Mouse (Mus musculus) adrenal gland, adult 18-20 months (tissue): ENCODE results near the gene Jmjd1c. TPM values are rescaled to one million over a fixed set of nuclear protein-coding genes. Genes with fewer than 3 reads are reported as not detected.

Source experiments
- DNase-seq, 2 experiments: peaks; one replicate each; pipeline ENCODE4 v3.0.0; 2021 to 2022; ENCODE audit warnings: low spot score in 2 of 2
- total RNA-seq, 2 experiments: library from RNA; stranded (reverse); gene quantifications; 1 replicate in 1 of 2; 2 replicates in 1 of 2; pipeline ENCODE4 v1.2.3; 2021

Jmjd1c gene
- total RNA-seq, 2 experiments from 2014 or later = 44.4 to 49.7 TPM

DNA sequence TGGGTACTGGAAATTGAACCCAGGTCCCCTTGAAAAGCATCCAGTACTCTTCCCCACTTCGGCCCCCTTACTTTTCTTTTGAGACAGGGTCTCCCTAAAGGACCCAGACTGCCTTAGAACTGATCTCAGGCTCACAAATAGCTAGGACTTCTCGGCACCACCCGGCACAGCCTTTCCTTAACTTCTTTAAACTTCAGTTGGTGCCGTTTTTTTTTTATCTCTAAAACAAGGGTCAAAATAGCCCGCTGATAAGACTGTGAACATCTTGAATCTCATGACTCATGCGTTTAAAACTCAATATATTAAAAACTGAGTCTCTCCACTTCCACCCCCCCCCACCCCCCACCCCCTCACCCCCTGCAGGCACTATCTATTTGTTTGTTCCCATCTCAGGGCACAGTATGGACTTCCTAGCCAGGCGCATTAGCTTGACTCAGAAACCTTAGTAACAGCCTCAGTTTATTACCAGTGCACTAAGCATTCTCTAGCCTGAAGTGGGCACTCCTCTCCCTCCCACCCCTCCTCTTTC lies 200.1 kb downstream of the Jmjd1c start:
- no peak for DNase-seq

DNA sequence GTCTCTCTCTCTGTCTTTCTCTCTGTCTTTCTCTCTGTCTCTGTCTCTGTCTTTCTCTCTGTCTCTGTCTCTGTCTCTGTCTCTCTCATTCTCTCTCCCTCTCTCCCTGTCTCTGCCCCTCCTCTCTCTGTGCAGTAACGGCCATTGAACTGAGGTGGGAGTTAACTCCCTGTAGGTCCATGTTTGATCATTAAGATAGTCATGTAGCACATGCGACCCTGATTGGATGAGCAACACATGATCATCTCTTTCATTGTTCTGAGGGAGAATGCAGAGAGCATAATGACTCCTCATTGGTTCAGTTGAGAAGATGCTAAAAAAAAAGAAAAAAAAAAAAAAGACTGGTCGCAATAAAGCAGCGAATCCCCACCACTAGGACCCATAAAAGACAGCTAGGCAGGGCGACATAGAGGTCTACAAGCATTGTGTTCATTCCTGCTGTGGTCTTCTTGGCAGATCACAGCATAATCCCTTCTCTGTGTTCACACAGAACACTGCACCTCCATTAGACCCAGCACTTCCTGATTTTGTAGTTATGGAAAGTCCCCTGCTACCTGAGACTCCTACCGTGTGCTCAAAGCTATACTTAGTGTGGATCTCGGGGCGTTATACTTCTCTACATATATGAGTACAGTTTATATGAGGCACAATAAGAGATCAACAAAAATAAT lies 200.7 kb downstream of the Jmjd1c start:
- DNase-seq = no peak

DNA sequence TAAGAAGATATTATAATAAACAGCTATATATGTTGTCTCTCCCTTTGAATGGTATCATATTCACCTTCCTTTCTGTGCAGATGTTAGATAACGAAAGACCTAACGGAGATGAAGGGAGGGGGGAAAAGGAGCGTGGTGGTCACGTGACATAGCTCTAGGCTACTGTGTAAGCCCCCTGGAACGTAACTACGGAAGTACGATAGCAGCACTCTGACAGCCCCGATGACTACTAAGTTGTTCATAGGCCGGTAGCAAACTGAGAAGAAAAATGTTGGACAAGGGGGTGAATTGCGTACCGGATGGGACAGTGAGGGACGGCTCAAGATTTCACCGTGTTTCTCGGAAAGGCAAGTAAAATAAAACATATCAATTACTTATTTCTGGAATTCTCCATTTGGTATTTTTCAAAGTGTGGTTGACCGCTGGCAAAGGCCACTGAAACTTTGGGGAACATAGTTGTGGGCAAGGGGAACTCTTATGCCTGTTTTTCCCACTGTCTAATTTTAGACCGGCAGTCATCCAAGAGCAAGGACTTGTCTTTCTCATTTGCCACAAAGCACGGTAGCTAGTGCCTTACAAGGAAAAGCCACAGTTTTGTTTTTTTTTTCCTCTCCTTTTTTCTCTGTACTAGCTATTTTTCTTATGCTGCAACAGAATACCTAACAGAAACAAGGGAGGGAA lies 201.4 kb downstream of the Jmjd1c start:
- DNase-seq = no peak

DNA sequence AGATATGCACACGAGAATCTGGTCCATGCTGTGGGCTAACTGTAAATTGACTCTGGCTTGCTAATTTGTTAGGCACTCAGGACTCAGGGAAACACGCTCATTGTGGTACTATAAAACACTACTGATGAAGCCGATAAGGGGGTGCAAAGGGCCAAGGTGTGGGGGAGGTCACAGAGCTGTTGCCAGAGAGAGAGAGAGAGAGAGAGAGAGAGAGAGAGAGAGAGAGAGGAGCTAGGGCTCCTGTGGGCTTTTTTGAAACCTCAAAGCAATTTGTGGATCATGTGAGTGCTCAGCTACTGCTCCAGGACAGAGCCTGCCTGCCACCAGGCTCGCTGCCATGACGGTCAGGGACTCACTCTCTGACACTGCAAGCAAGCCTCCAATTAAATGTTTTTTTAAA lies 202.9 kb downstream of the Jmjd1c start:
- DNase-seq = no peak

DNA sequence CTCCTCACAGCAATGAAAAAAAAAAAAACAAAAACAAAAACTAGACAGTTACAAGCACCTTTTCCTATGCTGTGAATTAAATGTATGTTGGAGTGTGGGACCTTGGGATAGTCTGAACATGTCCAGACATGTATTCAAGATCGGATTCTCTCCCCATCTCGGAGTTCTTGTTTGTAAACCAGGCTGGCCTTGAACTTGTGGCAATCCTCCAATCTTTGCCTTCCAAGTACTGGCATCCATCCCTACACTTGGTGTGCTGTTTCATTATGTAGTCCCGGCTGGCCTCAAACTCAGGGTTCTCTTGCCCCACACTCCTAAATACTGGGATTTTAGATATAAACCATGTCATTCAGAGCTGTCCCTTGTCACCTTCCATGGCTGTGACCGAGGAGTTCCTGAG lies 203.4 kb downstream of the Jmjd1c start:
- no peak for DNase-seq

DNA sequence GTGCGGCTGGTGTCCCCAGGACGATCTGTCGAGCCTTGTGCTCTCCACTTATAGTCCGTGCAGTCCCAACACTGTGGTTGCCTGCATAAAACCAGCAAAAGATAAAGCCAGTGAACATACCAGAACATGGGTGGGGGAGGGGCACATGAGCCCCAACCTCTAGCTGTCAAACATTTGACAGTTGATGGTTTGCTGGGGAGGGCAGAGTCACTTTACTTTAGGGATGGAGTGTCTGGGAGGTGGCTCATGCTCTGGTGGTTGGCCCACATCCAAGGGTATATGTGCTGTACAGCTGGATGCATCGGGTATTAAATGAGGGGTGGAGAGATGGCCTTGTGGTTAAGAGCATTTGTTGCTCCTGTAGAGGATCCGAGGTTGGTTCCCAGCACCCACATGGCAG lies 205.1 kb downstream of the Jmjd1c start:
- no peak for DNase-seq

DNA sequence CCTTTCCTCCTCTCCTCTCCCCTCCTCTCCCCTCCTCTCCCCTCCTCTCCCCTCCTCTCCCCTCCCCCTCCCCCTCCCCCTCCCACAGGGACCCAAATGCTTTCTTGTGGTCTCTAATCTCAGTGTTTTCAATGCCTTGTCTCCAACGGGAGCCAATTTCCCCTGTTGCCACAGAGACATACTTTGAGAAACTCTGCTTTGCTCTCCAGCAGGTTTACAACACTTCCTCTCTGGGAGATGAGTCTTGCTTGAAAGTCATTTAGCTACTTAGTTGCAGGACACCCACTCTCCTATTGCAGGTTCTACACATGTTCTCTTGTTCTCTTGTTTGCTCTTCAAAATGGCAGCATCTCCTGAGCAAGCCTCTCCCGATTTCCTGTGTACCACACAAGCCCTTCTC lies 206.4 kb downstream of the Jmjd1c start:
- DNase-seq = no peak

Other genes with a start within 250 kb of the Jmjd1c start
- 10 to 100 TPM; 40.7 to 41.0 TPM for gene Reep3, start 820 bp downstream of the Jmjd1c start, total RNA-seq
- 10 to 100 TPM; 18.1 to 23.7 TPM for gene Nrbf2, start 189.2 kb downstream of the Jmjd1c start, total RNA-seq